Mouse (Mus musculus) A20 (cell line): Measurements from ENCODE around the gene Pfkfb1.

Experiments used
- DNase-seq: peaks from one replicate; pipeline ENCODE4 v3.0.0-alpha.2; 2011; ENCODE audit warnings: low read depth, low spot score

Gene Pfkfb1

GRCm38 (mm10) chrX:150677505-150677904 is 89.5 kb downstream of the Pfkfb1 start:
- no peak for DNase-seq
